Mouse (Mus musculus): Measurements from ENCODE around the gene Ear10. TPM values are rescaled to one million over a fixed set of nuclear protein-coding genes. Genes with fewer than 3 reads are reported as not detected.
"Not testable (repeated sequence)": the region's sequence is repeated elsewhere in the genome, so short reads cannot be mapped to it uniquely, and the experiment has no call there.

Ear10 gene
- total and polyA plus RNA-seq, 3 experiments, result not detected

GRCm38 (mm10) chr14:43895357-43895756 is 28.0 kb downstream of the Ear10 start:
- dilution Hi-C loops (cut with MboI; ENCODE audit: extremely low pct_ligation_motif_present, extremely low pct_unique_long_range_greater_than_20kb, low sequenced_read_pairs); H3K27me3 ChIP-seq (replicated peaks); H3K9ac ChIP-seq (ENCODE audit: insufficient read depth, low read depth); H3K27ac ChIP-seq (ENCODE audit: insufficient read depth, low read depth); H3K79me2 ChIP-seq (replicated peaks; ENCODE audit: control insufficient read depth, extremely low read depth, insufficient read depth, poor library complexity, severe bottlenecking); H3K9me3 ChIP-seq (replicated peaks; ENCODE audit: low read length); DNase-seq (ENCODE audit: extremely low read depth); H3K4me2 ChIP-seq (ENCODE audit: insufficient read depth, low read depth, poor library complexity, severe bottlenecking); H3K36me3 ChIP-seq (replicated peaks in 1 of 2; ENCODE audit: control insufficient read depth in 1 of 2, insufficient read depth in 1 of 2, low read length in 1 of 2); H3K4me1 ChIP-seq (ENCODE audit: control insufficient read depth in 1 of 2, insufficient read depth in 2 of 2); in situ Hi-C loops (cut with MboI; ENCODE audit: low pct_ligation_motif_present, low pct_unique_long_range_greater_than_20kb, low sequenced_read_pairs); H3K4me3 ChIP-seq (replicated peaks in 1 of 3; ENCODE audit: low read depth in 2 of 3, low read length in 2 of 3, poor library complexity in 1 of 3): not testable (repeated sequence)

GRCm38 (mm10) chr14:43891288-43891687 is 32.1 kb downstream of the Ear10 start:
- H3K9me3 ChIP-seq (replicated peaks; ENCODE audit: low read length); H3K27me3 ChIP-seq (replicated peaks); H3K27ac ChIP-seq (ENCODE audit: insufficient read depth, low read depth); dilution Hi-C loops (cut with MboI; ENCODE audit: extremely low pct_ligation_motif_present, extremely low pct_unique_long_range_greater_than_20kb, low sequenced_read_pairs); DNase-seq (ENCODE audit: extremely low read depth); H3K9ac ChIP-seq (ENCODE audit: insufficient read depth, low read depth); H3K4me2 ChIP-seq (ENCODE audit: insufficient read depth, low read depth, poor library complexity, severe bottlenecking); H3K36me3 ChIP-seq (replicated peaks in 1 of 2; ENCODE audit: control insufficient read depth in 1 of 2, insufficient read depth in 1 of 2, low read length in 1 of 2); H3K4me1 ChIP-seq (ENCODE audit: control insufficient read depth in 1 of 2, insufficient read depth in 2 of 2); H3K4me3 ChIP-seq (replicated peaks in 1 of 3; ENCODE audit: low read depth in 2 of 3, low read length in 2 of 3, poor library complexity in 1 of 3); in situ Hi-C loops (cut with MboI; ENCODE audit: low pct_ligation_motif_present, low pct_unique_long_range_greater_than_20kb, low sequenced_read_pairs); H3K79me2 ChIP-seq (replicated peaks; ENCODE audit: control insufficient read depth, extremely low read depth, insufficient read depth, poor library complexity, severe bottlenecking): not testable (repeated sequence)

- in situ Hi-C loops (cut with MboI; ENCODE audit: low pct_ligation_motif_present, low pct_unique_long_range_greater_than_20kb, low sequenced_read_pairs); H3K27me3 ChIP-seq (replicated peaks); H3K4me1 ChIP-seq (ENCODE audit: control insufficient read depth in 1 of 2, insufficient read depth in 2 of 2): not testable (repeated sequence)
Observed at GRCm38 (mm10) chr14:43886235-43886634, 37.1 kb downstream of the Ear10 start.

GRCm38 (mm10) chr14:43879966-43880545 is 43.3 kb downstream of the Ear10 start:
- dilution Hi-C loops (cut with MboI; ENCODE audit: extremely low pct_ligation_motif_present, extremely low pct_unique_long_range_greater_than_20kb, low sequenced_read_pairs); H3K4me1 ChIP-seq (ENCODE audit: control insufficient read depth in 1 of 2, insufficient read depth in 2 of 2); H3K9me3 ChIP-seq (replicated peaks; ENCODE audit: low read length); H3K27ac ChIP-seq (ENCODE audit: insufficient read depth, low read depth); H3K36me3 ChIP-seq (replicated peaks in 1 of 2; ENCODE audit: control insufficient read depth in 1 of 2, insufficient read depth in 1 of 2, low read length in 1 of 2); DNase-seq (ENCODE audit: extremely low read depth); H3K9ac ChIP-seq (ENCODE audit: insufficient read depth, low read depth); H3K79me2 ChIP-seq (replicated peaks; ENCODE audit: control insufficient read depth, extremely low read depth, insufficient read depth, poor library complexity, severe bottlenecking); H3K4me3 ChIP-seq (replicated peaks in 1 of 3; ENCODE audit: low read depth in 2 of 3, low read length in 2 of 3, poor library complexity in 1 of 3); H3K27me3 ChIP-seq (replicated peaks); in situ Hi-C loops (cut with MboI; ENCODE audit: low pct_ligation_motif_present, low pct_unique_long_range_greater_than_20kb, low sequenced_read_pairs); H3K4me2 ChIP-seq (ENCODE audit: insufficient read depth, low read depth, poor library complexity, severe bottlenecking): not testable (repeated sequence)

More at GRCm38 (mm10) chr14:43886235-43886634, 37.1 kb downstream of the Ear10 start:
- H3K36me3 ChIP-seq (replicated peaks in 1 of 2; ENCODE audit: control insufficient read depth in 1 of 2, insufficient read depth in 1 of 2, low read length in 1 of 2); H3K27ac ChIP-seq (ENCODE audit: insufficient read depth, low read depth); H3K79me2 ChIP-seq (replicated peaks; ENCODE audit: control insufficient read depth, extremely low read depth, insufficient read depth, poor library complexity, severe bottlenecking); dilution Hi-C loops (cut with MboI; ENCODE audit: extremely low pct_ligation_motif_present, extremely low pct_unique_long_range_greater_than_20kb, low sequenced_read_pairs); DNase-seq (ENCODE audit: extremely low read depth); H3K4me2 ChIP-seq (ENCODE audit: insufficient read depth, low read depth, poor library complexity, severe bottlenecking); H3K9me3 ChIP-seq (replicated peaks; ENCODE audit: low read length); H3K9ac ChIP-seq (ENCODE audit: insufficient read depth, low read depth); H3K4me3 ChIP-seq (replicated peaks in 1 of 3; ENCODE audit: low read depth in 2 of 3, low read length in 2 of 3, poor library complexity in 1 of 3): not testable (repeated sequence)

- H3K4me2 ChIP-seq (ENCODE audit: insufficient read depth, low read depth, poor library complexity, severe bottlenecking); H3K36me3 ChIP-seq (replicated peaks in 1 of 2; ENCODE audit: control insufficient read depth in 1 of 2, insufficient read depth in 1 of 2, low read length in 1 of 2); H3K4me1 ChIP-seq (ENCODE audit: control insufficient read depth in 1 of 2, insufficient read depth in 2 of 2); H3K4me3 ChIP-seq (replicated peaks in 1 of 3; ENCODE audit: low read depth in 2 of 3, low read length in 2 of 3, poor library complexity in 1 of 3); H3K27ac ChIP-seq (ENCODE audit: insufficient read depth, low read depth); H3K79me2 ChIP-seq (replicated peaks; ENCODE audit: control insufficient read depth, extremely low read depth, insufficient read depth, poor library complexity, severe bottlenecking); H3K27me3 ChIP-seq (replicated peaks); in situ Hi-C loops (cut with MboI; ENCODE audit: low pct_ligation_motif_present, low pct_unique_long_range_greater_than_20kb, low sequenced_read_pairs); DNase-seq (ENCODE audit: extremely low read depth); H3K9ac ChIP-seq (ENCODE audit: insufficient read depth, low read depth); dilution Hi-C loops (cut with MboI; ENCODE audit: extremely low pct_ligation_motif_present, extremely low pct_unique_long_range_greater_than_20kb, low sequenced_read_pairs); H3K9me3 ChIP-seq (replicated peaks; ENCODE audit: low read length): not testable (repeated sequence)
Observed at GRCm38 (mm10) chr14:43877789-43878188, 45.6 kb downstream of the Ear10 start.

- H3K27me3 ChIP-seq (replicated peaks); H3K9ac ChIP-seq (ENCODE audit: insufficient read depth, low read depth); H3K4me3 ChIP-seq (replicated peaks in 1 of 3; ENCODE audit: low read depth in 2 of 3, low read length in 2 of 3, poor library complexity in 1 of 3); H3K79me2 ChIP-seq (replicated peaks; ENCODE audit: control insufficient read depth, extremely low read depth, insufficient read depth, poor library complexity, severe bottlenecking); DNase-seq (ENCODE audit: extremely low read depth); H3K4me2 ChIP-seq (ENCODE audit: insufficient read depth, low read depth, poor library complexity, severe bottlenecking); H3K36me3 ChIP-seq (replicated peaks in 1 of 2; ENCODE audit: control insufficient read depth in 1 of 2, insufficient read depth in 1 of 2, low read length in 1 of 2); H3K27ac ChIP-seq (ENCODE audit: insufficient read depth, low read depth); in situ Hi-C loops (cut with MboI; ENCODE audit: low pct_ligation_motif_present, low pct_unique_long_range_greater_than_20kb, low sequenced_read_pairs); H3K4me1 ChIP-seq (ENCODE audit: control insufficient read depth in 1 of 2, insufficient read depth in 2 of 2); H3K9me3 ChIP-seq (replicated peaks; ENCODE audit: low read length); dilution Hi-C loops (cut with MboI; ENCODE audit: extremely low pct_ligation_motif_present, extremely low pct_unique_long_range_greater_than_20kb, low sequenced_read_pairs): not testable (repeated sequence)
Observed at GRCm38 (mm10) chr14:43875417-43875816, 47.9 kb downstream of the Ear10 start, which contains the start of gene Ear1. Gene Ear1, minus strand, starts transcription at chr14:43875517.
